Mouse (Mus musculus) brown adipose tissue, adult 24 weeks (tissue): ENCODE data around the gene 1700016H13Rik. TPM values are rescaled to one million over a fixed set of nuclear protein-coding genes. Genes with fewer than 3 reads are reported as not detected.

Experiments
- H3K27ac ChIP-seq: fragments of 200-500 bp; replicated peaks from 2 replicates; pipeline ENCODE4 v1.5.1; 2012; ENCODE audit warnings: low read depth, mild to moderate bottlenecking, low read length
- H3K4me1 ChIP-seq: fragments of 200-500 bp; 2 replicates; pipeline ENCODE4 v1.6.1; 2012; ENCODE audit warnings: low read length, mixed read lengths; ENCODE audit not compliant: control insufficient read depth, insufficient read depth, insufficient read length
- H3K4me3 ChIP-seq: fragments of 200-500 bp; 2 replicates; pipeline ENCODE4 v1.5.1; 2012; ENCODE audit warnings: low read depth, mild to moderate bottlenecking, low read length, moderate library complexity; ENCODE audit not compliant: insufficient read depth
- polyA plus RNA-seq: library from polyadenylated mRNA; stranded (reverse); fragments of >200 nt; gene quantifications from 2 replicates; pipeline ENCODE4 v1.2.4, GENCODE M21; 2012; ENCODE audit not compliant: missing spikeins, insufficient read depth, insufficient read length

The 1700016H13Rik gene
- polyA plus RNA-seq, 1 experiment = not detected

- Histone ChIP-seq H3K4me1 (no peaks in the 10 kb centered on the region), H3K4me3 (no peak overlapping the region), H3K27ac (no peak overlapping the region)
Observed at GRCm38 (mm10) chr5:103637162-103637561, 18.6 kb downstream of the 1700016H13Rik start.

- peaks cover 11% of the 10 kb centered on the region; the same call in 1 of the 2 replicates for H3K4me1 ChIP-seq
- H3K4me3 ChIP-seq = no peak overlapping the region
- peak overlapping the region; percentile 83 for H3K27ac ChIP-seq
Observed at GRCm38 (mm10) chr5:103629854-103630580, 25.8 kb downstream of the 1700016H13Rik start.

DNA sequence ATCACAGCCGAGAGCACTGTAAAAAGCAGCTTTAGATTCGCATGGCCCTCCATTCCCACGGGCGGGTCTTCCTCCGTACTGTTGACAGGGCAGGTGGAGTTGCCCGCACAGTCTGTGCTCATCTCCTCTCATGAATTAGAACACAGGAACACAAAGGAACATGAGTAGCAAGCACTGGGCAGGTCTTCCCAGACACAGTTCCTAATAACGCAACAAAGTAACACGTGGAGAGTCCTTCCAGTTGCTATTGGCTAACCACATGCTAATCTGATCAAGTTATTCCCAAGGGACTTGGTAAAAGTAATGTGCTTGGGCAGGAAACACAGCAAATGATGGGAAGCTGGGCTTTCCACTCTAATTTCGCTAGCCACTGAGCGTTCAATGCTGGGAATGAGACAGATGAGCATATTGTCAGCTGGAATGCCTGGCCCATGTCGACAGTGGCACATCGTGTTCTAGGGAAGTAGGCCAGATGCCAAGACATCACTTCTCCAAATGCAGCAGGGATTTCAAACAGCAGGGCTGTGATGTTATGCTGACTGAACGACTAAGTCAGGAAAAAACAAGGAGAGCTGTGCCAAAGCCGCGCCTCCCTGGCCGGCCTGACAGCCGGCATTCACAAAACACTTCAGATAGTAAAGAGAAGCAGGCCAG, 26.6 kb downstream of the 1700016H13Rik start, which contains the start of gene Slc10a6:
Gene Slc10a6 (minus strand): TSS at position 293 of the 654 bp plus-strand sequence.
- H3K27ac ChIP-seq = peak within 1 kb of the TSS; percentile 83
- peaks cover 16% of the 10 kb centered on the region; the same call in 1 of the 2 replicates for H3K4me1 ChIP-seq
- peak within 1 kb of the TSS; percentile 55 for H3K4me3 ChIP-seq

DNA sequence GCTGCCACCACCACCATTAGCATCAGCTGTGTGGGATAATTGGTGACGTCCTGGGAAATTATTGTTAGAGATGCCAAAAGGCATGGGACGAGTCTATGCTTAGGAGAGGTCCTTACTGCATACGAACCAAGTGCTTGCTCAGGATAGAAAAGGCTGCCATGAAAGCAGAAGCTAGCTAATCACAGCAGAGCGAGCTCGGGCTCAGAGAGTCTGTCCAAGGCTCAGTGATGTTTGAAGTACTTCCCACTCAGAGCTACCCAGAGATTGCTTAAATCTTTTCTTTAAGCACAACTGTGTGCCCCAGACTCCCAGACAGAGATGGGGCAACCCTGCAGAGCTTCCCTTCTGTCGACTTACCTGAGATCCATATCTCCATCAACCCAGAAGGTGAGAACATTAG, 27.3 kb downstream of the 1700016H13Rik start:
- Histone ChIP-seq H3K27ac (peak overlapping the region; percentile 68), H3K4me3 (peak overlapping the region; percentile 55), H3K4me1 (peaks cover 16% of the 10 kb centered on the region; the same call in 1 of the 2 replicates)

GRCm38 (mm10) chr5:103624831-103625230, 31.0 kb downstream of the 1700016H13Rik start:
- Histone ChIP-seq H3K27ac (0 out of 2 replicates have a peak overlapping the region, but pooled peaks have one; percentile 19), H3K4me1 (peaks cover 20% of the 10 kb centered on the region; the same call in 1 of the 2 replicates)

GRCm38 (mm10) chr5:103622321-103622720, 33.5 kb downstream of the 1700016H13Rik start:
- Histone ChIP-seq H3K27ac (no peak overlapping the region), H3K4me1 (peaks cover 14% of the 10 kb centered on the region; the same call in 1 of the 2 replicates), H3K4me3 (no peak overlapping the region)

More at GRCm38 (mm10) chr5:103624831-103625230, 31.0 kb downstream of the 1700016H13Rik start:
- no peak overlapping the region for H3K4me3 ChIP-seq

DNA sequence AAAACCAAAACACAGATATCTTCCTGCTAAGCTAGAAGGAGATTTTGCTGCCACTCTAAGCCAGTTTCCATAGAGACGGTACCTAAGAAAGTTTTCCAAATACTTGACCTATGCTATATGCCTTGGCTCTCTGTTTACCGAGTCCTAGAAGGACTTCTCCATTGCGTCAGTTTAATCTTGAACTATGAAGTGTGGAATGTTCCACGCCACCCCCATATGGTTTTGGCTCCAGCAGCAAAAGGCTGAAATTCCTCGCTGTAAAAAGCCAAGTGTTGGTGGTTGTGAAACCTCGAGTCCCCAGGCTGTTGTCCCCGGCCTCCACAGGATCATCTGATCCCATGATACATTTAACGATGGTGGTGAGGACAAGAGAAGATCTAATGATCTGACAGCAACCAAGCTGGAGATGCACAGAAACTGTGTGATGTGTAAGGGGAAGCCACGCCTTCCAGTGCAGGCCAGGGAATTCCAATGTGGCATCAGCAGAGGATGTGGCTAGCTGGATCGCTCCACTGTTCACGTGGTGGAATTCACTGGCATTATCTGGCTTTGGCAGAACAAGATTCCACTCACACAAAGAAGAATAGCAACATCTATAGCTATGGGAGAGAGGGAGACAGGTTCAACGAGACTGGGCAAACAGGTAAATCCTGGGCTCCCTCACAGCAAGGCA, 35.4 kb downstream of the 1700016H13Rik start:
- Histone ChIP-seq H3K27ac (0 out of 2 replicates have a peak overlapping the region, but pooled peaks have one; percentile 1), H3K4me1 (peaks cover 14% of the 10 kb centered on the region; the same call in 1 of the 2 replicates), H3K4me3 (no peak overlapping the region)

- Histone ChIP-seq H3K4me1 (peaks cover 6% of the 10 kb centered on the region; the same call in 1 of the 2 replicates), H3K27ac (no peak overlapping the region), H3K4me3 (no peak overlapping the region)
Observed at GRCm38 (mm10) chr5:103617191-103617590, 38.6 kb downstream of the 1700016H13Rik start.

GRCm38 (mm10) chr5:103614356-103614755, 41.5 kb downstream of the 1700016H13Rik start:
- Histone ChIP-seq H3K4me1 (peaks cover 3% of the 10 kb centered on the region; the same call in 1 of the 2 replicates), H3K4me3 (no peak overlapping the region), H3K27ac (peak overlapping the region; percentile 49; the same call in 1 of the 2 replicates)

DNA sequence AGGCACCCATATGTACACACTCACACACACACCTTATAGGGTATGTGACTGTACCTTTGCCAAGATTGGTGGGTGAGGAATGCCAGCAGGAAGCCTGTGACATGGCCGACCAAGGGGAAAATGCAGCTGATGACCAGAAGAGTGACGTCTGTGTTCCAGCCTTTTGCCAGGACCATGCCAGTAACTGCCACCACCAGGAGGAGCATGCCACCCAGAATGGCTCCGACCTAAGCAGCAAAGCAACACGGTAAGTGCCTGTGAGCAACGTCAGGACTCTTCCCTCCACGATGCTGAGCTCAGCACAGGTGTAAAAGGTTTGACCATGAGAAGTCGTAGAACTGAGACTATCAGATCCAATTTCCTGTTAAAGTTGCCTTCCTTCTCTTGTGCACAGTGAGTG, 43.5 kb downstream of the 1700016H13Rik start:
- Histone ChIP-seq H3K4me3 (no peak overlapping the region), H3K27ac (no peak overlapping the region), H3K4me1 (peaks cover 3% of the 10 kb centered on the region; the same call in 1 of the 2 replicates)

DNA sequence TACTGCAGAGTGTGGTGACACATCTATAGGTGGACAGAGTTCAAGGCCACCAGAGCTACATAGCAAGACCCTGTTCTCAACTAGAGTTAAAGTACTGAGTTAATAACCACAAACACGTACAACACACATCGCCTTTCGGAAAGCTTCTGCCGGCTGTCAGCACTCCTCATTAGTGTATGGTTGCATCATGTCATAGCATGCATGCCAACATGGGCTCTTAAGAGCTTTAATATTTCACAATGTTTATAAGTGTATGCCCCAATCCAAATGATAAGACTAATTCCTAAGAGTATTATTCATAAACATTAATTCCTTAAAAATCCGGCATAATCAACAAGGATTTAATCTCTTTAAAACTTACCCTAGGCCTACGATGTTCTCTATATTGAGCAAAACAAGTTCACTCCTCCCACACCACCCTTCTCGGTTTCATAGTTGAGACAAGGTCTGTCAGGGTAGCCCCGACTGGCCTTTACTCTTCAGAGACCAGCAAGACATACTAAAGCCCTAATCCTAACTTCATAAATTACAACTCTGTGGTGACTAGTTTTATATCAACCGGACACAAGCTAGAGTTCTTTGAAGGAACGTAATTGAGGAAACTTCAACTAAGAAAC, 44.8 kb downstream of the 1700016H13Rik start:
- Histone ChIP-seq H3K27ac (no peak overlapping the region), H3K4me1 (peaks cover 3% of the 10 kb centered on the region; the same call in 1 of the 2 replicates), H3K4me3 (no peak overlapping the region)

DNA sequence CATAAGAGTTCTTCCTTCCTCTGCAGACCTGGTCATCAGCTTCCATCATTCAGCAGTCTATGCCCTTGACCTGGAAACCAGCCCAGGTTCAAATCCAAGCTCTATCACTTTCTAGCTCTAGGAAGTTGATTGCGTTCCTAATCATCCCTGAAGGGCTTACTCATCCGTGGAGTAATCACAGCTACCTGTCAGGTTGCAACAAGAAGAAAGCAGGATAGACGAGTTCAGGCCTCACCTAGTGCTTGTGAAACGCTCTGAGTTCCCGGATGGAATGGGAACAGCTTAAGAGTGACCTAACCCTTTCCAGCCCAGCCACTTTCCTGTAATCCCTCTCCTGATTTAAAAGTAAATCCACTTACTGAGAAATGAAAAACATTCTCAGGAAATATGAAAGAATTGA, 45.7 kb downstream of the 1700016H13Rik start:
- Histone ChIP-seq H3K4me1 (peaks cover 3% of the 10 kb centered on the region; the same call in 1 of the 2 replicates), H3K27ac (no peak overlapping the region), H3K4me3 (no peak overlapping the region)

GRCm38 (mm10) chr5:103605707-103606106, 50.1 kb downstream of the 1700016H13Rik start:
- Histone ChIP-seq H3K27ac (no peak overlapping the region), H3K4me3 (no peak overlapping the region), H3K4me1 (no peaks in the 10 kb centered on the region)

DNA sequence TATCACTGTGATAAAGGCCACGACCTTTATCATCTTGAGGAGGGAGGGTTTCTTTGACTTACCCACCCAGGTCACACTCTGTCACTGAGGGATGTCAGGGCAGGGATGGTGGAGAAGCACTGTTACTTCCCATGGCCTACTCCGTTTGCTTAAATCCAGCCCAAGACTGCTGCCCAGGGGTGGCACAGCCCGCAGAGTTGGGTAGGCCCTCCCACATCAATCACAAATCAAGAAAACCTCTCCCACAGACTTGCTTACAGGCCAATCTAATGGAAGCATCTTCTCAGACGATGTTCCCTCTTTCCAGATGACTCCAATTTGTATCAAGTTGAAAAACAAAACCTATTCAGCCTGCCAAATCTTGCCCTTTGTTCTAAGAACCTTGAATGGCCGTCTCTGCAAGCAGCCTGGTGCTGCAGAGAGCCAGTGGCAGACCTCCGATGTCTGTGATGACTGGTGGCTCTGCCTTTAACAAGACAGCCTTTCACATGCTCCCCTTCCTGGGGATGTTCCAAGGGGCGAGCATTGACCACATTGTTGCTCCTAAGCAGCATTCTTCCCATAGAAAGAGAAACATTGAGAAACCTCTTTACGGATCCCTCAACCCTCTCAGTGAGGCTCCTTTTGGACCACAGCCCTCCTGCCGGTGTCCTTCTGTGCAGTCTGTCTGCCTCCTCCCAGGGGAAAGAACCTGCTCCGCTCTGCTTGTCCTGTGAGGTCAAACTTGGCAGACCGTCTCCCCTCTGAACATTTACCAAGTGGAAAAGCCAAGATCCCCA, 52.5 kb downstream of the 1700016H13Rik start:
- Histone ChIP-seq H3K4me1 (no peaks in the 10 kb centered on the region), H3K4me3 (no peak overlapping the region), H3K27ac (no peak overlapping the region)
